Mouse (Mus musculus) embryonic facial prominence, embryonic 12.5 days (tissue): ENCODE data around the gene Svs1. TPM values are rescaled to one million over a fixed set of nuclear protein-coding genes. Genes with fewer than 3 reads are reported as not detected.

ENCODE experiments used
- ATAC-seq: fragments of 200-750 bp; cut with Nextera tagmentation; 2 replicates; pipeline ENCODE4 v1.8.0; 2017; ENCODE audit not compliant: insufficient number of reproducible peaks, insufficient read depth, low FRiP score, low TSS enrichment
- H3K27ac ChIP-seq: fragments of 300-500 bp; sonication (generic); 2 replicates; pipeline ENCODE4 v1.5.1; 2016; ENCODE audit warnings: mild to moderate bottlenecking
- H3K27me3 ChIP-seq: fragments of 300-500 bp; sonication (generic); 2 replicates; pipeline ENCODE4 v1.6.1; 2016; ENCODE audit warnings: mild to moderate bottlenecking, moderate library complexity
- H3K36me3 ChIP-seq: fragments of 300-500 bp; sonication (generic); 2 replicates; pipeline ENCODE4 v1.6.1; 2016; ENCODE audit warnings: mild to moderate bottlenecking
- H3K4me1 ChIP-seq: fragments of 300-500 bp; sonication (generic); 2 replicates; pipeline ENCODE4 v1.6.1; 2016
- H3K4me2 ChIP-seq: fragments of 300-500 bp; sonication (generic); replicated peaks from 2 replicates; pipeline ENCODE4 v1.6.1; 2016; ENCODE audit warnings: mild to moderate bottlenecking, moderate library complexity
- H3K4me3 ChIP-seq: fragments of 300-500 bp; sonication (generic); 2 replicates; pipeline ENCODE4 v1.5.1; 2016; ENCODE audit warnings: mild to moderate bottlenecking
- H3K9ac ChIP-seq: fragments of 300-500 bp; sonication (generic); 2 replicates; pipeline ENCODE4 v1.6.1; 2016; ENCODE audit warnings: mild to moderate bottlenecking, moderate library complexity
- H3K9me3 ChIP-seq: fragments of 300-500 bp; sonication (generic); 2 replicates; pipeline ENCODE4 v1.6.1; 2016; ENCODE audit warnings: mild to moderate bottlenecking, moderate library complexity
- WGBS: fragments of 180-500 bp; shearing (Covaris S2); methylation state at CpG from one replicate; pipeline ENCODE4 v1.1.7; 2016; 5-methylcytosine and 5-hydroxymethylcytosine counted together
- polyA plus RNA-seq: library from polyadenylated mRNA; unstranded; fragments of >200 nt; fragmentation: Nextera tagmentation; extraction: Ambion mirVana; gene quantifications from 2 replicates; pipeline ENCODE4 v1.2.1, GENCODE M21; 2016

Gene Svs1
- polyA plus RNA-seq, 1 experiment from 2014 or later = not detected

DNA sequence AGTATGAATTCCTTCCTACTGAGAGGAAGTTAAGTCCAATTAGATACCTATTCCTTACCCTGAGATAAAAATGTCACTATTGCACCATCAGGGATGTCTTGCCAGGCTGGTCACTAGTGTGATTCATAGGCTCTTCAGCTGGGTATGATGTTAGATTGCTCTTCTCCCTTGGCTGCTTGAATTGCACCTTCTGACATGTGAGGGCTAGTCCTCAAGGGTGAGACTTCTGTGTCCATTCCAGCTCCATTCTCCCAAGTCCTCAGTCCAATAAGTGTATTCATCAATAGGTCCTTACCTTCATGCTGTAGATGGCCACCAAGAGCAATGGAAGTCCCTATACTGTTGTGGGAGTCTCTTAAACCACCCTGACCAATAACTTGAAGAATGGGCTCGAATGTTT, 7.0 kb upstream of the Svs1 start:
- Histone ChIP-seq H3K36me3 (no peaks in the 10 kb centered on the region), H3K9me3 (no peaks in the 10 kb centered on the region), H3K4me1 (no peaks in the 10 kb centered on the region), H3K4me3 (no peak overlapping the region), H3K27ac (no peak overlapping the region), H3K9ac (no peak overlapping the region), H3K27me3 (no peaks in the 10 kb centered on the region), H3K4me2 (no peak overlapping the region)
- no peak for ATAC-seq
- 49% methylated on average over 1 of the region's 1 CpGs for WGBS

DNA sequence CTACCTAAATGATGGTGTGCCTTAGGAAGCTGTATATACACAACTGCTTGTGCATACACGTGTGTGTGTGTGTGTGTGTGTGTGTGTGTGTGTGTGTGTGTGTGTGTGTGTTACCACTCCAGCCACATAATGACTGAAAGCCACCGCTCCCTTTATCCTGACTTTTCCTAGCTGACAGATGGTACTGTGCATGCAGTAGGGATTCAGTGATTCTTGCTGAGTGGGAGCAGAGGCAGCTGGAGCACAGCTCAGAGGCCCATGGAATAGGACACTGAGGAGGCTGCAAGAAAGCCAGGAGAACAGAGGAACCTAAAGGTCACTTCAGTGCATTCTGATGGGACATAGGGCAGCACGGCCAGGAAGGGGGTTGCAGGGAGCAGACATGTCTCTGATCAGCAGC, 4.4 kb upstream of the Svs1 start:
- H3K36me3 ChIP-seq = no peaks in the 10 kb centered on the region
- no peak overlapping the region for H3K4me2 ChIP-seq
- WGBS = 82% methylated on average over 3 of the region's 3 CpGs
- H3K4me3 ChIP-seq = no peak overlapping the region
- no peaks in the 10 kb centered on the region for H3K9me3 ChIP-seq
- H3K4me1 ChIP-seq = no peaks in the 10 kb centered on the region
- H3K27me3 ChIP-seq = no peaks in the 10 kb centered on the region
- no peak overlapping the region for H3K27ac ChIP-seq
- ATAC-seq = no peak
- H3K9ac ChIP-seq = no peak overlapping the region

DNA sequence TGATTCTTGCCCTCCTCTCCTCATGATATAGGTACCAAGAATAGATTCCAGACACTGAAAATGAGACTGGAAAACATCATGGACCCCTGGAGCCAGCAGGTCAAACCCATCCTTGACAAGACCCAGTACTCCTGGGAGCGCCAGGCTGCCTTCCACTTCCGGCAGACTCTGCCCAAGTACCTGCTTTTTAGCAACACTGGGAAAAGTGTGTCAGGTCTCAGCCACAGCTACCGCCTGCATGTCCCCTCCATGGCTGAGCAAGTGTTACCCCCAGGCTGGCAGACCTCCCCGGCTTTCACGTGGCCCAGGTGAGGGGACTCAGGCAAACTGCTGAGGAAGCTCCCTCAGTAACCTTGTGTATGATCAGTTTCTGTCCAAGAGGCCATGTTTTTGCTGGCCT, 3.3 kb downstream of the Svs1 start:
- ATAC-seq = no peak
- WGBS = 91% methylated on average over 5 of the region's 5 CpGs
- Histone ChIP-seq H3K27me3 (no peaks in the 10 kb centered on the region), H3K4me3 (no peak overlapping the region), H3K27ac (no peak overlapping the region), H3K9ac (no peak overlapping the region), H3K4me2 (no peak overlapping the region), H3K9me3 (no peaks in the 10 kb centered on the region), H3K4me1 (no peaks in the 10 kb centered on the region), H3K36me3 (no peaks in the 10 kb centered on the region)

DNA sequence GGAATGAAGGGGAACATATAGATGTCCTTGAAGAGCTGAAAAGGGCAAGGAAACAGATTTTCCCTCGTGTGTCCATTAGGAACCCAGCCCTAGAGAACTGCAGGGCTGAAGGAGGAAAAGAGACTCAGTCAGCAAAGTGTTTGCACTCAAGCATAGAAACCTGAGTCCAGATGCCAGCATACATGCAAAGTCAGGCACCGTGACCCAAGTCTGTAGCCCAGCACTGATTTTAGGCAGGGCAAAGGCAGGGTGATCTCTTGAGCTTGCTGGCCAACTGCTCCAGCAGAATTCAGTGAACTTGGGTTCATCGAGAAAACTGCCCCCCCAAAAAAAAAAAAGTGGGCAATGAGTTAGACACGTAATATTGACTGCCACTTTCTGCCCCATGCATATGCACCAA, 5.3 kb downstream of the Svs1 start:
- H3K4me3 ChIP-seq = no peak overlapping the region
- 73% methylated on average over 4 of the region's 4 CpGs for WGBS
- H3K27ac ChIP-seq = no peak overlapping the region
- no peaks in the 10 kb centered on the region for H3K4me1 ChIP-seq
- H3K4me2 ChIP-seq = no peak overlapping the region
- no peaks in the 10 kb centered on the region for H3K9me3 ChIP-seq
- no peak overlapping the region for H3K9ac ChIP-seq
- H3K36me3 ChIP-seq = no peaks in the 10 kb centered on the region
- no peak for ATAC-seq
- no peaks in the 10 kb centered on the region for H3K27me3 ChIP-seq

DNA sequence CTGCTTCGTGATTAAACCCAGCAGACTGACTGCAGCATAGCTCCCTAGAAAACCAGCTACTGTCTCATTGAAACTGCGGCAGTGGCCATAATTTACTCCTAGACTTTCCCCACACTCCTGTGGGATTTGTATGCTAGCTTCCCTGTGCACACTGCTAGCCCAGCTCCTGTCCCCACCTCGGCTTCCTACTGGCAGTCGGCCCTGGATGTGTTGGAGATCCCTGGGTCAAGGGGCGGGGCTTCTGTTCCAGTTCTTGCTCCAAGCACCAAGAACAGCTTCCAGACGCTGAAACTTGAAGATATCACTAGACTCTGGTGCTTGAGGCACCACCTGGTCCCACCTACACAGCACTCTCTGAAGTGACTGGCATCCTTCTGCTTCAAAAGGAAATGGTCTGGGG, 11.5 kb downstream of the Svs1 start:
- no peak for ATAC-seq
- H3K36me3 ChIP-seq = no peaks in the 10 kb centered on the region
- H3K4me1 ChIP-seq = no peaks in the 10 kb centered on the region
- no peaks in the 10 kb centered on the region for H3K9me3 ChIP-seq
- WGBS = 63% methylated on average over 6 of the region's 6 CpGs
- no peak overlapping the region for H3K4me3 ChIP-seq
- H3K4me2 ChIP-seq = no peak overlapping the region
- no peak overlapping the region for H3K9ac ChIP-seq
- no peak overlapping the region for H3K27ac ChIP-seq
- no peaks in the 10 kb centered on the region for H3K27me3 ChIP-seq

DNA sequence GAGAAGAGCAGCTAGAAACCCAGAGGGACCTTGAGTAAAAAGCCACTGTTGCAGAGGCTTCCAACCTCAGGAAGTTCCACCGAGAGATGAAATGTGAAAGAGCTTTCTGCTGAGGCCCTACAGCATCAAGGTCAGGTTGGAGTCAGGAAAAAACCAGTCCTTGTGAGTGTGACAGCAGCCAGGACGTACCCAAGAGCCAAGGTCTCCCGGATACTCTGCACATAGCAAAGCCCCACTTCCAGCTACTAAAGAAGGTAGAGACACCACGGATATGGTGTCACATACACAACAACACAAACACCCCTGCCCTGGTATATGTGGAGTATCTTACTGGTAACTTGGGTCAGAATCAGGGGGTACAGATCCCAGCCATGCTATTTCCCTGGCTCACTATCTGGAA, 12.1 kb downstream of the Svs1 start:
- 83% methylated on average over 4 of the region's 4 CpGs for WGBS
- no peaks in the 10 kb centered on the region for H3K27me3 ChIP-seq
- no peaks in the 10 kb centered on the region for H3K36me3 ChIP-seq
- no peak overlapping the region for H3K4me3 ChIP-seq
- ATAC-seq = no peak
- no peak overlapping the region for H3K27ac ChIP-seq
- no peak overlapping the region for H3K9ac ChIP-seq
- no peaks in the 10 kb centered on the region for H3K4me1 ChIP-seq
- no peaks in the 10 kb centered on the region for H3K9me3 ChIP-seq
- no peak overlapping the region for H3K4me2 ChIP-seq

DNA sequence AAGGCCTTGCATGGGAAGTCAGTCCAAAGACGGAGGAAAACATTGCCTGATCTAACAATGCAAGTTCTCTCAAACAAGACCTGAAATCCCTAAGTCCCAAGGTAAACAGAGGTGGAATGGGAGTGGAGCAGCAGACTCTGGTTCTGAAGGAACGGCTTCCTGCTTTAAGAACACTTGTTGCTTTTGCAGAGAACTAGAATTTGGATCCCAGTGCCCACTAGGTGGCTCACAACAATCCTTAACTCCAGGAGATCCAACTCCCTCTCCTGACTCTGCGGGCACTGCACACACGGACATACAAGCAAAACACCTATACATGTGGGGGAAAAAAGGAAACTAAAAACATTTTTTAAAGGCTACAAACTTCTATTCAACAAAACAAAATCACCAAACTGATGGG, 16.7 kb downstream of the Svs1 start:
- no peak overlapping the region for H3K4me3 ChIP-seq
- H3K27ac ChIP-seq = no peak overlapping the region
- peaks cover 3% of the 10 kb centered on the region; the same call in 1 of the 2 replicates for H3K4me1 ChIP-seq
- H3K9me3 ChIP-seq = no peaks in the 10 kb centered on the region
- no peak overlapping the region for H3K9ac ChIP-seq
- WGBS = 52% methylated on average over 4 of the region's 4 CpGs
- ATAC-seq = no peak
- H3K27me3 ChIP-seq = no peaks in the 10 kb centered on the region
- H3K4me2 ChIP-seq = no peak overlapping the region
- no peaks in the 10 kb centered on the region for H3K36me3 ChIP-seq

DNA sequence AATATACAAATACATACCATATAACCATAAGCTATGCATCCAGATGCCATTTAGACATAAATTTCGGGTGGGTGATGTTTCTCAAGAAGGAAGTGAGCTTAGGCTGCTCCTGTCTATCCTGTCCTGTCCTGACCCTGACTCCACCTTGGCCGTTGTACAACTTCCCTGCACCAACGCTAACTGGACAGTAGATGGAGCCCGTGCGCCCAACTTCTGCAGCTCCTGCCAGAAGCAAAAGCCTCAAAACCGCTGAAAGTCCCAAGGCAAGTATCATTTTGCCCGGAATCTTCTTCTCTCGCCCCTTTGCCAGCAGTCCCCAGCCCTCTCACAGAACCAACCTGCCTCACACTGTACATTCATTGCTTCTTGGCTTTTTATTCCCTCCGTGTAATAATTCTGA, 21.3 kb downstream of the Svs1 start:
- Histone ChIP-seq H3K27ac (no peak overlapping the region), H3K4me2 (peak overlapping the region; percentile 47), H3K27me3 (no peaks in the 10 kb centered on the region), H3K4me1 (peaks cover 6% of the 10 kb centered on the region; the same call in 1 of the 2 replicates), H3K36me3 (no peaks in the 10 kb centered on the region), H3K9ac (no peak overlapping the region), H3K9me3 (no peaks in the 10 kb centered on the region), H3K4me3 (peak overlapping the region; percentile 21; the same call in 1 of the 2 replicates)
- under 1% methylated on average over 9 of the region's 9 CpGs for WGBS
- ATAC-seq = no peak

DNA sequence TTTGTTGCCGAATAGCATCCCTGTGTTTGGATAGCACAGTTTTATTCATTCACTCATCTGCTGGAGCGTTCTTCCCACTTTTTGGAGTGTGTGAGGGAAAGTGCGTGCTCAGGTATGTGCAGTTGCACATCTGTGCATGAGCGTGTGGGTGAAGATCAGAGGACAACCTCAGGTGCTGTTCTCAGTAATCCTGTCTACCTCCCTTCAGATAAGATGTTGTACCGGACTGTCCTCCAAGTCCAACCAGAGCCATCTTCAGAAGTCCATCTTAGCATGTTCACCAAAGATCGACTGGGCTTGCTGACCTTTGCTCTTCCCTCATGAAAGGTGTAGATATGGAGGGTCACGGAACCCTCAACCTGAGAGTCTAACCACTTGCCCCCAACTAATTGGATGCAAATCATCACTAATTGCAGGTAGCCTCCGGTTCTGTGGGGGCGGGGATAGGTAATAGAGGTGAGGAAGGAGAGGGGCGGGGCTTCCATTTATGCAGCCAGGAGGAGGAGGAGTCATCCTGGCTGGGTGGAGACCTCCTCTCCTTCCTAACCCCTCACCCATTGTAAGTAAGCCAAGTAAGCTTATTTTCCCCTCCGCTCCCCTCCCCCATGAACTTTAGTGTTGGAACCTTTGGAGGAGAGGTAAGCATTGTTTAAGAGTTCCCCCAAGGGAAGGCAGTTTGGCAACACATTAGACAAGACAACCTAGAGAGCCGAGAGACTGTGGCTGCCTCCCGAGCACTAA, 21.9 kb downstream of the Svs1 start:
- 23% methylated on average over 12 of the region's 13 CpGs for WGBS
- Histone ChIP-seq H3K36me3 (no peaks in the 10 kb centered on the region), H3K4me3 (peak overlapping the region; percentile 21; the same call in 1 of the 2 replicates), H3K4me1 (peaks cover 6% of the 10 kb centered on the region; the same call in 1 of the 2 replicates), H3K9me3 (no peaks in the 10 kb centered on the region), H3K4me2 (peak overlapping the region; percentile 47), H3K27ac (no peak overlapping the region), H3K27me3 (no peaks in the 10 kb centered on the region), H3K9ac (no peak overlapping the region)
- ATAC-seq = no peak

DNA sequence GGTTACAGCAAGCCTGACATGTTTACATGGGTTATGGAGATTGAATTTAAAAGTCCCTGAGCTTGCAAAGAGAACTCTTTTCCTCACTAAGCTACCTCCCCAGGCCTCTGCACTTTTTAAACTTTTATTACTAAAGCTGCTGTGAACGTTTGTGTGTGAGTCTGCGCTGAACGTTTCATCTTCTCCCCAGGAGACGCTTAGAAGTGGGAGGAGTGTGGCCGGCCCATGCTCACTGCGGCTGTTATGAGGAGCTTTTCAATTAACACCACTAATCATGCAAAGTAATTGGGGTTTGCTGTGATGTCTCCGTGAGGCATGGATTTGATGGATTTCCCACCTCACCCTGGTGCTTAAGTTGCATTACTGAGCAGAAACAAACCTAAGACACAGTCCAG, 22.5 kb downstream of the Svs1 start:
- H3K27ac ChIP-seq = no peak overlapping the region
- H3K9me3 ChIP-seq = no peaks in the 10 kb centered on the region
- H3K4me3 ChIP-seq = no peak overlapping the region
- WGBS = 48% methylated on average over 7 of the region's 7 CpGs
- no peaks in the 10 kb centered on the region for H3K36me3 ChIP-seq
- H3K9ac ChIP-seq = no peak overlapping the region
- H3K27me3 ChIP-seq = no peaks in the 10 kb centered on the region
- peak overlapping the region; percentile 47 for H3K4me2 ChIP-seq
- no peak for ATAC-seq
- peaks cover 6% of the 10 kb centered on the region; the same call in 1 of the 2 replicates for H3K4me1 ChIP-seq

DNA sequence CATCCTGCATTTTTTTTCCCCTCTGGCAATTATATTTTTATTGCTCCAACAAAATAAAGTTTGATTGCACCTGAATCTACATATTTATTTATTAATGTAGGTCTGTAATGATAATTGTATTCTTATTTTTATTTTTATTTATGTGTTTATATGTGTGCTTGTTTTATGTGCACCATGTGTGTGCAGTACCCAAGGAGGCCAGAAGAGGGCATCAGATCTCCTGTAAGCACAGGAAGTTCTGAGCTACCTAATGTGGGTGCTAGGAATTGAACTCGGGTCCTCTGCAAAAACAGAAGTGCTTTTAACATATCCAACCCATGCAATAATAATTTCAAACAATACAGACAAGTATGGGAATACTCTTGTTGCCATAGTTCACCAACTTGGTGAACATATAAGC, 23.0 kb downstream of the Svs1 start:
- Histone ChIP-seq H3K9ac (no peak overlapping the region), H3K36me3 (no peaks in the 10 kb centered on the region), H3K27ac (no peak overlapping the region), H3K4me2 (no peak overlapping the region), H3K27me3 (no peaks in the 10 kb centered on the region), H3K4me3 (no peak overlapping the region), H3K9me3 (no peaks in the 10 kb centered on the region), H3K4me1 (peaks cover 6% of the 10 kb centered on the region; the same call in 1 of the 2 replicates)
- no peak for ATAC-seq
- 91% methylated on average over 1 of the region's 1 CpGs for WGBS

DNA sequence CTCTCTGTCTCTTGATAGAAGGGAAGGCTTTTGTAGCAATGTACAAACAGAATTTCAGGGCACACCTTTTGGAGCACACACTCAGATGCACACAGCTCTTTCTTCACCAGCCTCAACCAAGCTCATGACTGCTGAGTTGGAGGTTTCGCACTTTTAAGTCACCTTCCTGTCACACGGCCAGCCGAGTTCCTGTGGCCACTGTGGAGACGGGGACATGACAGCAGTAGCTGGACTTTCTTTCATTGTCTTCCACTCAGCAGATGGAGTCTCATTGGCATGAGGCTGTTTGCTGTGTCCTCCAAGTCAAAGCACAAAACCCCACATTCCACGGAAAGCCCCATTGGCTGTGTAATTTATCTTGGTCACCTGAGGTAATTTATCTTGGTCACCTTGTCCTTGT, 24.5 kb downstream of the Svs1 start:
- 81% methylated on average over 5 of the region's 5 CpGs for WGBS
- H3K9ac ChIP-seq = no peak overlapping the region
- ATAC-seq = no peak
- no peak overlapping the region for H3K4me3 ChIP-seq
- H3K27ac ChIP-seq = no peak overlapping the region
- H3K9me3 ChIP-seq = no peaks in the 10 kb centered on the region
- no peaks in the 10 kb centered on the region for H3K27me3 ChIP-seq
- peaks cover 6% of the 10 kb centered on the region; the same call in 1 of the 2 replicates for H3K4me1 ChIP-seq
- H3K4me2 ChIP-seq = no peak overlapping the region
- H3K36me3 ChIP-seq = no peaks in the 10 kb centered on the region
